Mouse (Mus musculus) midbrain, embryonic 12.5 days (tissue): ENCODE results near the gene Pbld2. TPM values are rescaled to one million over a fixed set of nuclear protein-coding genes. Genes with fewer than 3 reads are reported as not detected.

Source experiments
- ATAC-seq: fragments of 200-750 bp; cut with Nextera tagmentation; 2 replicates; pipeline ENCODE4 v1.8.0; 2017; ENCODE audit warnings: low read depth, moderate TSS enrichment, moderate library complexity; ENCODE audit not compliant: low FRiP score
- H3K27ac ChIP-seq: fragments of 300-500 bp; sonication (generic); replicated peaks from 2 replicates; pipeline ENCODE4 v1.5.1; 2016; ENCODE audit warnings: mild to moderate bottlenecking
- H3K27me3 ChIP-seq: fragments of 300-500 bp; sonication (generic); 2 replicates; pipeline ENCODE4 v1.6.1; 2016; ENCODE audit warnings: mild to moderate bottlenecking
- H3K36me3 ChIP-seq: fragments of 300-500 bp; sonication (generic); 2 replicates; pipeline ENCODE4 v1.6.1; 2016
- H3K4me1 ChIP-seq: fragments of 300-500 bp; sonication (generic); 2 replicates; pipeline ENCODE4 v1.6.1; 2016
- H3K4me2 ChIP-seq: fragments of 300-500 bp; sonication (generic); replicated peaks from 2 replicates; pipeline ENCODE4 v1.6.1; 2016; ENCODE audit warnings: mild to moderate bottlenecking, moderate library complexity
- H3K4me3 ChIP-seq: fragments of 300-500 bp; sonication (generic); 2 replicates; pipeline ENCODE4 v1.5.1; 2016; ENCODE audit warnings: mild to moderate bottlenecking
- H3K9ac ChIP-seq: fragments of 300-500 bp; sonication (generic); replicated peaks from 2 replicates; pipeline ENCODE4 v1.6.1; 2016; ENCODE audit warnings: mild to moderate bottlenecking, moderate library complexity
- H3K9me3 ChIP-seq: fragments of 300-500 bp; sonication (generic); 2 replicates; pipeline ENCODE4 v1.6.1; 2016; ENCODE audit warnings: mild to moderate bottlenecking
- WGBS: fragments of 180-500 bp; shearing (Covaris S2); methylation state at CpG from one replicate; pipeline ENCODE4 v1.1.7; 2016; 5-methylcytosine and 5-hydroxymethylcytosine counted together
- polyA plus RNA-seq: library from polyadenylated mRNA; unstranded; fragments of >200 nt; fragmentation: Nextera tagmentation; extraction: Ambion mirVana; gene quantifications from 2 replicates; pipeline ENCODE4 v1.2.1, GENCODE M21; 2016

The Pbld2 gene
- polyA plus RNA-seq, 1 experiment from 2014 or later = 1.0 TPM

- H3K27me3 ChIP-seq = no peaks in the 10 kb centered on the region
- no peaks in the 10 kb centered on the region for H3K4me1 ChIP-seq
- H3K9me3 ChIP-seq = no peaks in the 10 kb centered on the region
- H3K4me3 ChIP-seq = no peak overlapping the region
- no peak overlapping the region for H3K9ac ChIP-seq
- WGBS = 88% methylated on average over 4 of the region's 4 CpGs
- peaks cover 91% of the 10 kb centered on the region for H3K36me3 ChIP-seq
- H3K4me2 ChIP-seq = no peak overlapping the region
- H3K27ac ChIP-seq = no peak overlapping the region
- ATAC-seq = no peak
These were observed 13.8 kb upstream of the Pbld2 start for GRCm38 (mm10) chr10:63010268-63010667.

GRCm38 (mm10) chr10:63011556-63011955 is 12.6 kb upstream of the Pbld2 start:
- Histone ChIP-seq H3K9me3 (no peaks in the 10 kb centered on the region), H3K9ac (no peak overlapping the region), H3K4me2 (no peak overlapping the region), H3K27ac (no peak overlapping the region), H3K36me3 (peaks cover 92% of the 10 kb centered on the region), H3K4me3 (no peak overlapping the region), H3K4me1 (no peaks in the 10 kb centered on the region), H3K27me3 (no peaks in the 10 kb centered on the region)
- ATAC-seq = no peak
- WGBS = 90% methylated on average over 6 of the region's 6 CpGs

- H3K36me3 ChIP-seq = peaks cover 88% of the 10 kb centered on the region
- ATAC-seq = no peak
- H3K4me3 ChIP-seq = no peak overlapping the region
- no peak overlapping the region for H3K4me2 ChIP-seq
- H3K9me3 ChIP-seq = no peaks in the 10 kb centered on the region
- WGBS = 88% methylated on average over 3 of the region's 3 CpGs
- H3K27me3 ChIP-seq = no peaks in the 10 kb centered on the region
- no peak overlapping the region for H3K27ac ChIP-seq
- no peak overlapping the region for H3K9ac ChIP-seq
- 0 out of 2 replicates have a peak, but pooled peaks cover 3% of the 10 kb centered on the region for H3K4me1 ChIP-seq
These were observed 10.6 kb upstream of the Pbld2 start for GRCm38 (mm10) chr10:63013476-63013875.

GRCm38 (mm10) chr10:63014168-63014567 is 9.9 kb upstream of the Pbld2 start:
- Histone ChIP-seq H3K27me3 (no peaks in the 10 kb centered on the region), H3K4me3 (no peak overlapping the region), H3K36me3 (peaks cover 84% of the 10 kb centered on the region), H3K4me2 (no peak overlapping the region), H3K9me3 (no peaks in the 10 kb centered on the region), H3K27ac (no peak overlapping the region), H3K4me1 (peaks cover 6% of the 10 kb centered on the region), H3K9ac (no peak overlapping the region)
- 86% methylated on average over 9 of the region's 9 CpGs for WGBS
- no peak for ATAC-seq

- Histone ChIP-seq H3K9ac (no peak overlapping the region), H3K9me3 (no peaks in the 10 kb centered on the region), H3K4me2 (peak overlapping the region; percentile 21; the same call in 1 of the 2 replicates), H3K4me1 (peaks cover 31% of the 10 kb centered on the region), H3K4me3 (no peak overlapping the region), H3K36me3 (peaks cover 37% of the 10 kb centered on the region), H3K27ac (no peak overlapping the region), H3K27me3 (no peaks in the 10 kb centered on the region)
- ATAC-seq = no peak
- WGBS = 90% methylated on average over 6 of the region's 6 CpGs
These were observed 4.8 kb upstream of the Pbld2 start for GRCm38 (mm10) chr10:63019304-63019703.

GRCm38 (mm10) chr10:63021702-63022101 is 2.4 kb upstream of the Pbld2 start:
- peak overlapping the region; percentile 73 for H3K4me2 ChIP-seq
- H3K27me3 ChIP-seq = no peaks in the 10 kb centered on the region
- peaks cover 13% of the 10 kb centered on the region for H3K36me3 ChIP-seq
- H3K4me1 ChIP-seq = peaks cover 51% of the 10 kb centered on the region
- no peaks in the 10 kb centered on the region for H3K9me3 ChIP-seq
- ATAC-seq = no peak
- H3K27ac ChIP-seq = no peak overlapping the region
- H3K9ac ChIP-seq = peak overlapping the region; percentile 98
- WGBS = 52% methylated on average over 4 of the region's 4 CpGs
- peak overlapping the region; percentile 81 for H3K4me3 ChIP-seq

GRCm38 (mm10) chr10:63022541-63023120 is 1.5 kb upstream of the Pbld2 start:
- Histone ChIP-seq H3K4me1 (peaks cover 59% of the 10 kb centered on the region), H3K36me3 (peaks cover 3% of the 10 kb centered on the region; the same call in 1 of the 2 replicates), H3K9ac (peak overlapping the region; percentile 98), H3K4me2 (peak overlapping the region; percentile 73), H3K27me3 (no peaks in the 10 kb centered on the region), H3K27ac (peak overlapping the region; percentile 100), H3K9me3 (no peaks in the 10 kb centered on the region), H3K4me3 (peak overlapping the region; percentile 81)
- no peak for ATAC-seq
- under 1% methylated on average over 27 of the region's 27 CpGs for WGBS

- Histone ChIP-seq H3K27me3 (no peaks in the 10 kb centered on the region), H3K4me3 (peak overlapping the region; percentile 81), H3K4me1 (peaks cover 56% of the 10 kb centered on the region), H3K36me3 (no peaks in the 10 kb centered on the region), H3K4me2 (peak overlapping the region; percentile 73), H3K9ac (peak overlapping the region; percentile 98), H3K9me3 (no peaks in the 10 kb centered on the region), H3K27ac (peak overlapping the region; percentile 100)
- WGBS = under 1% methylated on average over 68 of the region's 68 CpGs
- ATAC-seq = peak; percentile 21
These were observed 880 bp upstream of the Pbld2 start for GRCm38 (mm10) chr10:63023121-63023748.

- H3K27ac ChIP-seq = peak overlapping the region; percentile 100
- peak overlapping the region; percentile 73 for H3K4me2 ChIP-seq
- peak; percentile 25 for ATAC-seq
- H3K4me1 ChIP-seq = peaks cover 59% of the 10 kb centered on the region
- H3K4me3 ChIP-seq = peak overlapping the region; percentile 81
- no peaks in the 10 kb centered on the region for H3K9me3 ChIP-seq
- no peaks in the 10 kb centered on the region for H3K36me3 ChIP-seq
- peak overlapping the region; percentile 71 for H3K9ac ChIP-seq
- 0% methylated on average over 8 of the region's 8 CpGs for WGBS
- no peaks in the 10 kb centered on the region for H3K27me3 ChIP-seq
These were observed 430 bp downstream of the Pbld2 start for GRCm38 (mm10) chr10:63024580-63024910.

GRCm38 (mm10) chr10:63025016-63025415 is 901 bp downstream of the Pbld2 start:
- Histone ChIP-seq H3K27me3 (no peaks in the 10 kb centered on the region), H3K4me3 (peak overlapping the region; percentile 81), H3K4me1 (peaks cover 57% of the 10 kb centered on the region), H3K36me3 (no peaks in the 10 kb centered on the region), H3K27ac (peak overlapping the region; percentile 100), H3K9ac (peak overlapping the region; percentile 71; the same call in 1 of the 2 replicates), H3K4me2 (peak overlapping the region; percentile 73), H3K9me3 (no peaks in the 10 kb centered on the region)
- ATAC-seq = no peak
- 18% methylated on average over 2 of the region's 2 CpGs for WGBS

GRCm38 (mm10) chr10:63025491-63026011 is 1.4 kb downstream of the Pbld2 start:
- Histone ChIP-seq H3K4me3 (peak overlapping the region; percentile 81), H3K9me3 (no peaks in the 10 kb centered on the region), H3K4me2 (peak overlapping the region; percentile 73), H3K36me3 (no peaks in the 10 kb centered on the region), H3K27ac (peak overlapping the region; percentile 100), H3K4me1 (peaks cover 52% of the 10 kb centered on the region), H3K27me3 (no peaks in the 10 kb centered on the region), H3K9ac (0 out of 2 replicates have a peak overlapping the region, but pooled peaks have one; percentile 37)
- no peak for ATAC-seq
- WGBS = 8% methylated on average over 6 of the region's 6 CpGs

GRCm38 (mm10) chr10:63026156-63026794 is 2.2 kb downstream of the Pbld2 start:
- Histone ChIP-seq H3K9ac (no peak overlapping the region), H3K4me2 (peak overlapping the region; percentile 73), H3K36me3 (no peaks in the 10 kb centered on the region), H3K4me3 (peak overlapping the region; percentile 5; the same call in 1 of the 2 replicates), H3K9me3 (no peaks in the 10 kb centered on the region), H3K27ac (peak overlapping the region; percentile 100), H3K4me1 (peaks cover 45% of the 10 kb centered on the region), H3K27me3 (no peaks in the 10 kb centered on the region)
- 4% methylated on average over 8 of the region's 8 CpGs for WGBS
- peak; percentile 20; the same call in 1 of the 2 replicates for ATAC-seq
